Mouse (Mus musculus) stomach, postnatal 0 days (tissue): ENCODE data around the gene Mical2. TPM values are rescaled to one million over a fixed set of nuclear protein-coding genes. Genes with fewer than 3 reads are reported as not detected.
A peak's percentile ranks its signal among the peaks of the same experiment; 100 is the strongest.

Source experiments
- ATAC-seq: fragments of 200-750 bp; cut with Nextera tagmentation; 2 replicates; pipeline ENCODE4 v1.8.0; 2017; ENCODE audit not compliant: low FRiP score, low TSS enrichment
- DNase-seq: peaks from one replicate; pipeline ENCODE4 v3.0.0-alpha.2; 2016; ENCODE audit warnings: low spot score
- H3K27ac ChIP-seq: fragments of 300-500 bp; sonication (generic); replicated peaks from 2 replicates; pipeline ENCODE4 v1.5.1; 2014; ENCODE audit warnings: mild to moderate bottlenecking, control low read depth
- H3K27me3 ChIP-seq: fragments of 300-500 bp; sonication (generic); 2 replicates; pipeline ENCODE4 v1.6.1; 2014; ENCODE audit warnings: low read length; ENCODE audit not compliant: control insufficient read depth, insufficient read depth
- H3K36me3 ChIP-seq: fragments of 300-500 bp; sonication (generic); 2 replicates; pipeline ENCODE4 v1.6.1; 2014; ENCODE audit warnings: low read length, mixed read lengths; ENCODE audit not compliant: control insufficient read depth, insufficient read depth
- H3K4me1 ChIP-seq: fragments of 300-500 bp; sonication (generic); replicated peaks from 2 replicates; pipeline ENCODE4 v1.6.1; 2014; ENCODE audit warnings: antibody characterized with exemption; ENCODE audit not compliant: control insufficient read depth, insufficient read depth
- H3K4me2 ChIP-seq: fragments of 300-500 bp; sonication (generic); replicated peaks from 2 replicates; pipeline ENCODE4 v1.6.1; 2014; ENCODE audit warnings: low read depth, mild to moderate bottlenecking, control low read depth, moderate library complexity
- H3K4me3 ChIP-seq: fragments of 300-500 bp; sonication (generic); 2 replicates; pipeline ENCODE4 v1.5.1; 2014; ENCODE audit warnings: low read depth, low read length, control low read depth
- H3K9ac ChIP-seq: fragments of 300-500 bp; sonication (generic); 2 replicates; pipeline ENCODE4 v1.6.1; 2014; ENCODE audit warnings: mild to moderate bottlenecking, low read length, control low read depth, mixed read lengths
- H3K9me3 ChIP-seq: fragments of 300-500 bp; sonication (generic); 2 replicates; pipeline ENCODE4 v1.6.1; 2016; ENCODE audit warnings: low read length; ENCODE audit not compliant: control insufficient read depth
- CTCF ChIP-seq: IDR thresholded peaks from 2 replicates; pipeline ENCODE4 v1.5.1; 2016; ENCODE audit warnings: antibody characterized with exemption, low read depth, mild to moderate bottlenecking, moderate library complexity
- EP300 ChIP-seq: optimal IDR thresholded peaks from 2 replicates; pipeline ENCODE3; 2016; ENCODE audit warnings: antibody characterized with exemption
- WGBS: fragments of 180-500 bp; shearing (Covaris S2); extraction: QIAGEN DNeasy Blood & Tissue Kit; methylation state at CpG from one replicate; pipeline ENCODE4 v1.1.7; 2014; 5-methylcytosine and 5-hydroxymethylcytosine counted together
- polyA plus RNA-seq: library from polyadenylated mRNA; unstranded; fragments of >200 nt; fragmentation: Nextera tagmentation; extraction: Ambion mirVana; gene quantifications from 2 replicates; pipeline ENCODE4 v1.2.1, GENCODE M21; 2015

Gene Mical2
- polyA plus RNA-seq, 1 experiment from 2014 or later: 8.4 TPM

GRCm38 (mm10) chr7:112245839-112246438 lies 20.3 kb downstream of the Mical2 start:
- no peak overlapping the region for H3K4me2 ChIP-seq
- H3K4me3 ChIP-seq: no peak overlapping the region
- 40% methylated on average over 4 of the region's 4 CpGs for WGBS
- no peak for DNase-seq
- TF ChIP-seq CTCF: no peak
- no peak overlapping the region for H3K9ac ChIP-seq
- no peaks in the 10 kb centered on the region for H3K9me3 ChIP-seq
- H3K27ac ChIP-seq: peak overlapping the region; percentile 78
- peaks cover 11% of the 10 kb centered on the region for H3K4me1 ChIP-seq
- H3K36me3 ChIP-seq: no peaks in the 10 kb centered on the region; the same call in 1 of the 2 replicates
- H3K27me3 ChIP-seq: no peaks in the 10 kb centered on the region
- no peak; the same call in 1 of the 2 replicates for ATAC-seq

DNA sequence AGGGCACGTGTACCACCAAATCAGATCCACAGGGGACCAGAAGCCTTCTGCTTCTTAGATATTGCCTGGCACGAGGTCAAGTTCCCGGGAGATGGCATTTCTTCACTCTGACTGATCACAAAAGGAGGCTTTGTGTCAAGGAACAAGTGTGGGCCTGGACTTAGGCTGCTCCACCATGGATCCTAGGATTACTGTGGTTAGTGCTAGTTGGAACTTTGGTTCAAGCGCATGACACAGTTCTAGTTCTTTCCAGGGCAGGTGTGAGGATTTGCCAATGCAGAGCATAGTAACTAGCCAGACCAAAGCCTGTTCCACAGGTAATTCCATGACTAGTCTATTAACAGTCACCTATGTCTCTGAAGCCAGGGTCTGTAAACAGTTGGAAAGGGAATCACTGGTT lies 20.8 kb downstream of the Mical2 start:
- H3K27me3 ChIP-seq: no peaks in the 10 kb centered on the region
- ATAC-seq (no peak), DNase-seq (no peak)
- H3K4me1 ChIP-seq: peaks cover 14% of the 10 kb centered on the region
- no peak for TF ChIP-seq EP300
- TF ChIP-seq CTCF: no peak
- H3K27ac ChIP-seq: peak overlapping the region; percentile 78
- H3K36me3 ChIP-seq: no peaks in the 10 kb centered on the region; the same call in 1 of the 2 replicates
- WGBS: 68% methylated on average over 4 of the region's 4 CpGs
- no peak overlapping the region for H3K4me3 ChIP-seq
- no peak overlapping the region for H3K9ac ChIP-seq
- no peak overlapping the region for H3K4me2 ChIP-seq
- no peaks in the 10 kb centered on the region for H3K9me3 ChIP-seq

GRCm38 (mm10) chr7:112247890-112248289 lies 22.2 kb downstream of the Mical2 start:
- H3K4me1 ChIP-seq: peaks cover 14% of the 10 kb centered on the region
- no peak overlapping the region for H3K4me3 ChIP-seq
- no peak overlapping the region for H3K27ac ChIP-seq
- ATAC-seq: no peak
- H3K36me3 ChIP-seq: no peaks in the 10 kb centered on the region; the same call in 1 of the 2 replicates
- no peaks in the 10 kb centered on the region for H3K27me3 ChIP-seq
- H3K4me2 ChIP-seq: no peak overlapping the region
- no peaks in the 10 kb centered on the region for H3K9me3 ChIP-seq
- WGBS: 71% methylated on average over 3 of the region's 3 CpGs
- TF ChIP-seq EP300 (no peak), CTCF (no peak)
- no peak overlapping the region for H3K9ac ChIP-seq
- no peak for DNase-seq

GRCm38 (mm10) chr7:112249476-112249875 lies 23.8 kb downstream of the Mical2 start:
- TF ChIP-seq EP300 (no peak), CTCF (no peak)
- WGBS: 49% methylated on average over 4 of the region's 4 CpGs

GRCm38 (mm10) chr7:112252065-112252464 lies 26.4 kb downstream of the Mical2 start:
- no peaks in the 10 kb centered on the region for H3K9me3 ChIP-seq
- H3K4me2 ChIP-seq: no peak overlapping the region
- no peaks in the 10 kb centered on the region for H3K27me3 ChIP-seq
- 31% methylated on average over 5 of the region's 5 CpGs for WGBS
- peak; percentile 75 for DNase-seq
- peak overlapping the region; percentile 63 for H3K27ac ChIP-seq
- H3K4me1 ChIP-seq: peaks cover 5% of the 10 kb centered on the region; the same call in 1 of the 2 replicates
- no peaks in the 10 kb centered on the region for H3K36me3 ChIP-seq
- no peak overlapping the region for H3K9ac ChIP-seq
- ATAC-seq: peak; percentile 91
- TF ChIP-seq CTCF: no peak
- TF ChIP-seq EP300: no peak
- H3K4me3 ChIP-seq: no peak overlapping the region

More at GRCm38 (mm10) chr7:112249476-112249875, 23.8 kb downstream of the Mical2 start:
- peaks cover 11% of the 10 kb centered on the region for H3K4me1 ChIP-seq
- H3K4me3 ChIP-seq: no peak overlapping the region
- H3K27me3 ChIP-seq: no peaks in the 10 kb centered on the region
- no peak overlapping the region for H3K9ac ChIP-seq
- no peak for ATAC-seq
- no peak overlapping the region for H3K27ac ChIP-seq
- H3K4me2 ChIP-seq: no peak overlapping the region
- no peak for DNase-seq
- no peaks in the 10 kb centered on the region; the same call in 1 of the 2 replicates for H3K36me3 ChIP-seq
- H3K9me3 ChIP-seq: no peaks in the 10 kb centered on the region

- H3K27me3 ChIP-seq: no peaks in the 10 kb centered on the region
- H3K27ac ChIP-seq: no peak overlapping the region
- no peak for TF ChIP-seq CTCF
- TF ChIP-seq EP300: no peak
- H3K4me1 ChIP-seq: peaks cover 5% of the 10 kb centered on the region; the same call in 1 of the 2 replicates
- H3K9ac ChIP-seq: no peak overlapping the region
- no peaks in the 10 kb centered on the region for H3K9me3 ChIP-seq
- 81% methylated on average over 3 of the region's 3 CpGs for WGBS
- no peak overlapping the region for H3K4me2 ChIP-seq
- no peaks in the 10 kb centered on the region for H3K36me3 ChIP-seq
- no peak for ATAC-seq
- H3K4me3 ChIP-seq: no peak overlapping the region
- no peak for DNase-seq
Measured at GRCm38 (mm10) chr7:112254233-112254632, 28.6 kb downstream of the Mical2 start.
